Mouse (Mus musculus) ES-Bruce4 (cell line): ENCODE data around the gene Lrig3.

ENCODE experiments used
- CTCF ChIP-seq: IDR thresholded peaks from one replicate; pipeline ENCODE4 v1.8.1; 2011; ENCODE audit warnings: low read depth, low read length
- POLR2A ChIP-seq: IDR thresholded peaks from one replicate; pipeline ENCODE4 v1.8.1; 2011; ENCODE audit warnings: low read length; ENCODE audit not compliant: insufficient read depth

- TF ChIP-seq CTCF = no peak
- TF ChIP-seq POLR2A = no peak
These were observed 35.0 kb downstream of the Lrig3 start for GRCm38 (mm10) chr10:126000861-126001390.
